Mouse (Mus musculus) neural tube, embryonic 15.5 days (tissue): ENCODE measurements at regions not wholly inside any gene's neighbourhood (a gene's known extent, or its start where the extent isn't known, plus 50 kb on each side); places are given as distances from the start of the nearest gene placed in this dataset.

Experiments used
- ATAC-seq: fragments of 200-750 bp; cut with Nextera tagmentation; 2 replicates; pipeline ENCODE4 v1.8.0; 2017; ENCODE audit warnings: mild to moderate bottlenecking, moderate TSS enrichment, moderate library complexity; ENCODE audit not compliant: low FRiP score
- H3K27ac ChIP-seq: fragments of 300-500 bp; sonication (generic); replicated peaks from 2 replicates; pipeline ENCODE4 v1.5.1; 2015; ENCODE audit warnings: mild to moderate bottlenecking, inconsistent platforms
- H3K27me3 ChIP-seq: fragments of 300-500 bp; sonication (generic); replicated peaks from 2 replicates; pipeline ENCODE4 v1.6.1; 2015; ENCODE audit warnings: inconsistent platforms
- H3K36me3 ChIP-seq: fragments of 300-500 bp; sonication (generic); 2 replicates; pipeline ENCODE4 v1.6.1; 2015; ENCODE audit warnings: inconsistent platforms
- H3K4me1 ChIP-seq: fragments of 300-500 bp; sonication (generic); 2 replicates; pipeline ENCODE4 v1.6.1; 2015; ENCODE audit warnings: inconsistent platforms
- H3K4me2 ChIP-seq: fragments of 300-500 bp; sonication (generic); 2 replicates; pipeline ENCODE4 v1.6.1; 2015; ENCODE audit warnings: inconsistent platforms, mild to moderate bottlenecking, moderate library complexity
- H3K4me3 ChIP-seq: fragments of 300-500 bp; sonication (generic); replicated peaks from 2 replicates; pipeline ENCODE4 v1.5.1; 2015; ENCODE audit warnings: mild to moderate bottlenecking, inconsistent platforms
- H3K9ac ChIP-seq: fragments of 300-500 bp; sonication (generic); replicated peaks from 2 replicates; pipeline ENCODE4 v1.6.1; 2015; ENCODE audit warnings: mild to moderate bottlenecking, inconsistent platforms
- H3K9me3 ChIP-seq: fragments of 300-500 bp; sonication (generic); replicated peaks from 2 replicates; pipeline ENCODE4 v1.6.1; 2016; ENCODE audit warnings: inconsistent platforms
- WGBS: fragments of 180-500 bp; shearing (Covaris S2); methylation state at CpG from one replicate; pipeline ENCODE4 v1.1.7; 2015; ENCODE audit warnings: mixed read lengths; 5-methylcytosine and 5-hydroxymethylcytosine counted together

DNA sequence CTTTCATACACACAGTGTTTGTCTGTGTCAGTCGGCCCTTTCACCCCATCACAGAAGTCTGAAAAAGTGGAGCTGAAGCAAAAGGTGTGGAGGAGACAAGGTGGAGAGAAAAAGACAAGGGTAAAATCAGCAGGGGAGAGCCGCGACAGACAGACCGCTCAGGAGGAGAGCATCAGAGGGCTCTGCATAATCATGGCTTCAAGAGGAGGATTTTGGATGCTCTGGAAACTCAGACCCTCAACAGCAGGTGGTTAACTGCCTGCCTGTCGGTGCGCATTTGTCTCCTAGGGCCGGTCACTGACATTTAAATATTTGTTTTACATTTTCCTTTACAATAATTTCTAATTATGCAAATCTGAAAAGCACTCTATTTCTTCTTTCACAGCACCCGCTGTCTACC is 100.6 kb upstream of the Zfp42 start:
- WGBS: 20% methylated on average over 8 of the region's 8 CpGs
- no peak for ATAC-seq
- no peaks in the 10 kb centered on the region for H3K36me3 ChIP-seq
- H3K4me3 ChIP-seq: no peak overlapping the region
- 0 out of 2 replicates have a peak, but pooled peaks cover 5% of the 10 kb centered on the region for H3K4me1 ChIP-seq
- H3K27me3 ChIP-seq: no peaks in the 10 kb centered on the region
- no peak overlapping the region for H3K4me2 ChIP-seq
- no peaks in the 10 kb centered on the region for H3K9me3 ChIP-seq
- no peak overlapping the region for H3K27ac ChIP-seq
- H3K9ac ChIP-seq: no peak overlapping the region

DNA sequence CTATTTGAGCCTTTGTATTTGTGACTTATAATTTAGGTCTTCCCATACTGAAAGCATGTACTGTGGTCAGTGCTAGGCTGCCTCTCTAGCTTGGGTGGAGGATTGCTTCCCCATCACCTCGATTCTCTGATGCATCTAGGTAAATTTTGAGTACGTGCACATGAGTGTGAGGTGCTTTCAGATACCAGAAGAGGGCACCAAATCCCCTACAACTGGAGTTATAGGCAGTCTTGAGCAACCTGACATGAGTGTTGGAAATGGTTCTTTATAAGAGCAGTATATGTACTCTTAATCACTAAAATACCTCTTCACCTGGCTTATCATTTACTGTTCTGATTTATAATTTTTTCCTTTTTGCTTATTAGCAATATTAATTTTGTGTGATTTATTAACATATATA is 86.3 kb upstream of the Zfp42 start:
- H3K27me3 ChIP-seq: no peaks in the 10 kb centered on the region
- no peak overlapping the region for H3K4me3 ChIP-seq
- WGBS: 93% methylated on average over 2 of the region's 2 CpGs
- no peak overlapping the region for H3K4me2 ChIP-seq
- peaks cover 4% of the 10 kb centered on the region; the same call in 1 of the 2 replicates for H3K4me1 ChIP-seq
- no peak for ATAC-seq
- no peaks in the 10 kb centered on the region for H3K36me3 ChIP-seq
- H3K9ac ChIP-seq: no peak overlapping the region
- no peaks in the 10 kb centered on the region for H3K9me3 ChIP-seq
- no peak overlapping the region for H3K27ac ChIP-seq

DNA sequence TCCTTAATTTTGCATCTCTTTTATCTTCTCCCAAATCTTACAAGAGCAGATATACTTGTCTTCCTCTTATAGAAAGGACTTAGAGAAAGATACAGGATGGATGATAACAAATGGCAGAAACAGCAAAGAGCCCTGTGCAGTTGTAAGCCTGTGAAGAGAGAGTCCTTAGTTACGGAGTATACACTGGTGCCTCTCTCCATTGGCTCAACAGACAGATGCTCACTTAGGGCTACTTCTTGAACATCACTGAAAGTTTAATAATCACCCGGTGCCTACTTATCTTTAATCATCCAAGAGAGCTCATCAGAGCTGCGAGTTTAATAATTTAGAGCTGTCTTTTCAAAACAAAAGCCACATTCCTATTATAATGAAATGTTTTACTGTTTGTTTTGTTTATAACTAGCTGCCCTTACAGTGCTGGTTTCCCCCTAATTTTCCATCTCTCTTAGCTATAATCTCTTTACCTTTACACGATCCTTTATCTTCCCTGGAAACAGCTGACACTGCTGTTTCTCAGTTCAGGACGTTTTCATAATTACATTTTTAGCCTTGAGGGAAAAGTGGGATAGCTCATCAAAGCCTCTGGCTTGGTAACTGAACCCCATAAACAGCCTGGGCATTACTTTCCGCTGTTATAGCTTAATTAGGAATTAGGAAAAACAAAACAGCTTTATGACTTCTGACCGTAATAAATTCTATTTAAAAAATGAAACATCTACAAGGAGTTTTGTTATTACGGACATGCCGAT is 83.8 kb upstream of the Zfp42 start:
- 47% methylated on average over 9 of the region's 9 CpGs for WGBS
- Histone ChIP-seq H3K9me3 (no peaks in the 10 kb centered on the region), H3K4me1 (peaks cover 4% of the 10 kb centered on the region; the same call in 1 of the 2 replicates), H3K36me3 (no peaks in the 10 kb centered on the region), H3K27ac (no peak overlapping the region), H3K4me3 (no peak overlapping the region), H3K4me2 (peak overlapping the region; percentile 0; the same call in 1 of the 2 replicates), H3K27me3 (no peaks in the 10 kb centered on the region), H3K9ac (no peak overlapping the region)
- ATAC-seq: peak; percentile 86
